Mouse (Mus musculus) urinary bladder, adult 2 months (tissue): ENCODE measurements around the gene Zswim7. TPM values are rescaled to one million over a fixed set of nuclear protein-coding genes. Genes with fewer than 3 reads are reported as not detected.

Experiments used
- DNase-seq: peaks from one replicate; pipeline ENCODE4 v3.0.0; 2022; ENCODE audit warnings: low spot score
- polyA plus RNA-seq: library from polyadenylated mRNA; depleted of rRNA; stranded (reverse); fragments of >200 nt; gene quantifications from 2 replicates; pipeline ENCODE4 v1.2.3, GENCODE M21; 2012; rRNA removed

Zswim7 gene
- polyA plus RNA-seq, 1 experiment: 22.4 TPM

DNA sequence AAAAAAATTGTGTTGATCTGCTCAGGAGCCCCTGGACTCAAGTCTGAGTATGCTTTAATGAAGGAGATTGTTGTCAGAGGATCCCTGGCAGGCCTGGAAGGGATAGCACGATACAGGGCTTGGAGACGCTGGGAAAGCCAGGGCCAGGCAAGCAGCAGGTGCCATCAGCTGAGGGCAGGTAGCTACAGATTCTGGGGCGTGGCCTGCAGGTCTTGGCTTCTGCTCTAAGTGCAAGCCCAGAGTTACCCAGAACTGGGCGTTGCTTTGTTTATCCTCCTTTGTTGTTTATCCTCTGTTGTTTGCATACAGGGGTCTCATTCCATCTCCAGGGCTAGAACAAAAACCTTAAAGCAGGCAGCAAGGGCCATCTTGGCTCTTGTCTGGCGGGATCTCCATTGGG is 27.8 kb downstream of the Zswim7 start:
- DNase-seq: peak; percentile 43

- no peak for DNase-seq
Observed at GRCm38 (mm10) chr11:62251047-62251446, 30.1 kb downstream of the Zswim7 start.

DNA sequence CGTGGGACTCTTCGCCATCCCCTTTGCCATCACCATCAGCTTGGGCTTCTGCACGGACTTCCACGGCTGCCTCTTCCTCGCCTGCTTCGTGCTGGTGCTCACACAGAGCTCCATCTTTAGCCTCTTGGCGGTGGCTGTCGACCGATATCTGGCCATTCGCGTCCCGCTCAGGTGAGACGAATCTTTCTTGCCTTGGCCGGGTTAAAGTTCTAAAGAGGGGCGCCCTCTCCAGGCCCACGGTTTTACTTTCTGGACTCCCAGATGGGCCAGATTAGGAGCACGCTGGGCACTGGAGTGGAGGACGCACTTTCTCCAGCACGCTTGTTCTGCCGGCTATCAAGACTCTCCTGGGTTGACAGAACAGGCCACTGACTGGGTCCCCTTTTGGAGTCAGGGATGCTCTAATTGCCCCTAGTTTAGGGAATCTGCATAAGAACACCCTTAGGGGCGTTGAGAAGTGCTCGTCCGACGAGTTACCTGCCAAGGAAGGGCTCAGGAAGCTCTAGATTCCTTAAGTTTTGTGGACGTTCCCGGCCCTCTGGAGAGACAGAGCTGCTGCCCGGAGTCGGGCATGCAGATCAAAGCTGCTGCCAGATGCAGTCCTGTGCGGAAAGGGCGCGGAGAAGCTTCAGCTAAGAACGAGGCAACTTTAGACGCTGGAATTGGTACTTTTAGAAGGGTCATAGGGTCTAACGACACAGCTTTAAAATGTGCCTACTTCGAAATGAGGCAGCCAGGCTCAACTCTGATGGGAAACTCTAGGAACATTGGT is 31.7 kb downstream of the Zswim7 start:
- DNase-seq: peak; percentile 54

- DNase-seq: peak; percentile 79
Observed at GRCm38 (mm10) chr11:62248401-62249244, 32.6 kb downstream of the Zswim7 start, which contains the start of gene Adora2b. TSS of gene Adora2b (plus strand) at chr11:62248984.

DNA sequence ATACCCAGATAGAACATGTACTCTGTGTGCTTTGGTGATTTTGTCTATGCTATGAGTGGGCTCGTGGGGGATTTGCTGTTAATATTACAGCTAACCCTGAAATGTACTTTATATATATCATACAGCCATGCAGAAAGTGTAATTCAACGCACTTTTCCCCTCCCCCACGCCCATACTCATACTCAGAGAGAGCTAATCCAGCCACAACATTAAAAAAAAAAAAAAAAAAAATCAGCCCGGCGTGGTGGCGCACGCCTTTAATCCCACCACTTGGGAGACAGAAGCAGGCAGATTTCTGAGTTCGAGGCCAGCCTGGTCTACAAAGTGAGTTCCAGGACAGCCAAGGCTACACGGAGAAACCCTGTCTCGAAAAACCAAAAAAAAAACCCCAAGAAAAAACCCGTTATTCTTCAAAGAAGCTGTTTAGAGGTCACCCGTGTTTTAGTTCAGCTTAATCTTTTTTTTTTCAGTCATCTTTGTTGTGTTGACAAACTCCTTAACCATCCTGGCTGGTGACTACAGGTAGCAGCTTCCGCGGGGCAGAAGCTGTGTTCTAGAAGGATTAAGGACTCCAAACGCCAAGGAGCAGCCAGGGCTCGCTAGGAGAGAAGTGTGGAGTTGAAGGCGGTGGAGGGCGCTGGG is 33.3 kb downstream of the Zswim7 start:
- no peak for DNase-seq

- no peak for DNase-seq
Observed at GRCm38 (mm10) chr11:62244471-62244870, 36.7 kb downstream of the Zswim7 start.

DNA sequence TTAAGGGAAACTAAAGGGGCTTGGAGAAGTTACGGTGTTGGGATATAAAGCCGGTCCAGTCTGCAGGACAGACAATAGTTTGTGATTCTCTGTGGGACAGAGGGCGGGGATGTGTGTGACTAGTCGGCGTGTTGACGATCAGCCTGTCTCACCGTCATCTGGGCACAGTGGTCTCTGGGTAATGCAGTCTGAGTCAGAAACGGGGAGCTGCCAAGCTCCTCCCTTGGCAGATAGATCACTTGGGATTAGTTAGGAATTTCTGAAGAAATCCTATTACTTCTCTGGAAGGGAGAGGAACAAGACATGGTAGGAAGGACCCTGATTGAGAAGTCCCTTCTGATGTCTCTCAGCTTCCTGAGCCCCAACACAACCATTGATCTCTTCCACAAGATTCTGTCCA is 37.3 kb downstream of the Zswim7 start:
- DNase-seq: no peak

- DNase-seq: no peak
Observed at GRCm38 (mm10) chr11:62240631-62241261, 40.4 kb downstream of the Zswim7 start.

GRCm38 (mm10) chr11:62224797-62225196 is 56.4 kb downstream of the Zswim7 start:
- no peak for DNase-seq

- no peak for DNase-seq
Observed at GRCm38 (mm10) chr11:62223962-62224361, 57.2 kb downstream of the Zswim7 start.

DNA sequence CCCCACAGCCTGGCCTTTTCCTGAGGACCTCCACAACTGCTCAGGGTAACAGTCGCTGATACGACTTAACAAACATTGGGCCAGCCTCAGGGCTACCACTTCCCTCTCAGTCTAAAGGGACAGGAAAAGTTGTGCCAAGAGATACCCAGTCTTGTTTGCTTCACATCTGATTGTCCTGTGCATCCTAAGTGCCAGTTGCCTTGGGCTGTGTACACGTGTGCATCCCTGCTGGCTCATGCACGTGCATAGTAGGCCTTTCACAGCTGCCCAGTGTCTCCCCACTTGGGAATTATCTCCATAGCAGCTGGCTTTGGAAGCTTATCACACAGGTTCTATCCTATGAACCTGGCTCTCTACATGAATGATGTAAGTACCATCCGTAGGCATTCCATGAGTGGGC is 57.8 kb downstream of the Zswim7 start:
- DNase-seq: no peak

DNA sequence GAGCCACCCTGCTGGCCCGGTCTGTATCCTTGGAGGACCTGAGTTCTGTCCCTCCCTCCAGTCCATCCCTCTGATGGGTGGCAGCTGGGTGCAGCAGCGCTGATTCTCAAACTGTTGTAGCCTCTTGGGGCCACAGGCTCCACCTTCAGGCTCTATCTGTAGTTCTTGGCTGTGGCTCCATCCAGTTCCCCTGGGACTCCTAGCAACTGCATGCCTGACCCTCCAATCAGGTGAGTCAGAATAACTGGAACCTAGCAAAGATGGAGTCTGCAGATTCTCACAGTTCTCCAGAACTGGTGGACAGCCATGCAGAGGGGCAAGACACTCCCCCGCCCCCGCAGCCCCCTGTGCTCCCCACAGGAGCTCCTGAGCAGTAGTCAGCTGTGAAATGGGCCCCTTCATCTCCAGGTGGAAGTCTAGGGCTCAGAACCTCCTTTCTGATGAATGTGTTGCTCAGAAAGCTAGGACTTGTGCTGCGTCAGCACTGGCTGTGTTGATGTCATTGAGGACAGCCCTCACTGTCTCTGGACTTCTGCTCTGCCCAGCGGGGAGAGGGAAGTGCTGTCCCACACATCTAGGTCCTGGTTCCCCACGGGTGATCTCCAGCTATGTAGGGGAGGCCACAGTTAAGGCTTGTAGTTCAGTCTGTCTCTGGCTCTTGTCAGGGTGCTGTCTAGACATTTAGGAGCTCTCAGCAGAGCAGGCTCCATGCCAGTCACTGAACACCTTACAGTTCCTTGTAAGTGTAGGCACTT is 60.2 kb downstream of the Zswim7 start:
- DNase-seq: no peak

- no peak for DNase-seq
Observed at GRCm38 (mm10) chr11:62217751-62218150, 63.4 kb downstream of the Zswim7 start.

Other genes with a start within 250 kb of the Zswim7 start
- 42.5 and 43.9 TPM in 2 replicates for gene Adora2b, start 32.4 kb downstream of the Zswim7 start, polyA plus RNA-seq
- gene Ttc19, start 98 bp upstream of the Zswim7 start, polyA plus RNA-seq: 17.3 and 19.1 TPM in 2 replicates
- gene Pigl, start 177.1 kb upstream of the Zswim7 start, polyA plus RNA-seq: 8.7 and 9.4 TPM in 2 replicates
- gene Ncor1, start 177.2 kb upstream of the Zswim7 start, polyA plus RNA-seq: 76.2 and 109 TPM in 2 replicates